Mouse (Mus musculus) small intestine, adult 2 months (tissue): ENCODE measurements around the gene Stk26. TPM values are rescaled to one million over a fixed set of nuclear protein-coding genes. Genes with fewer than 3 reads are reported as not detected.

ENCODE experiments used
- H3K27ac ChIP-seq: fragments of 200-500 bp; 2 replicates; pipeline ENCODE4 v1.5.1; 2012; ENCODE audit warnings: low read depth, low read length, control low read depth, inconsistent platforms; ENCODE audit not compliant: insufficient read depth
- H3K27me3 ChIP-seq: fragments of 200-500 bp; 2 replicates; pipeline ENCODE4 v1.6.1; 2012; ENCODE audit warnings: mild to moderate bottlenecking, moderate library complexity, low read length, inconsistent platforms; ENCODE audit not compliant: control insufficient read depth, insufficient read depth
- H3K36me3 ChIP-seq: fragments of 200-500 bp; 2 replicates; pipeline ENCODE4 v1.6.1; 2012; ENCODE audit warnings: mild to moderate bottlenecking, low read length, control low read depth, inconsistent platforms; ENCODE audit not compliant: control insufficient read depth, insufficient read depth
- H3K4me1 ChIP-seq: fragments of 200-500 bp; 2 replicates; pipeline ENCODE4 v1.6.1; 2012; ENCODE audit warnings: low read length, inconsistent platforms, mixed read lengths; ENCODE audit not compliant: control insufficient read depth, insufficient read depth, insufficient read length
- H3K4me3 ChIP-seq: fragments of 200-500 bp; 2 replicates; pipeline ENCODE4 v1.5.1; 2012; ENCODE audit warnings: low read depth, mild to moderate bottlenecking, control low read depth, inconsistent platforms, low read length, moderate library complexity
- CTCF ChIP-seq: fragments of 200-500 bp; IDR thresholded peaks from 2 replicates; pipeline ENCODE4 v1.5.1; 2012; ENCODE audit warnings: low read depth, mild to moderate bottlenecking, control low read depth, inconsistent platforms, low read length, moderate library complexity, mixed read lengths; ENCODE audit not compliant: insufficient replicate concordance, insufficient read length; ENCODE audit errors: extremely low read depth
- POLR2A ChIP-seq: fragments of 200-500 bp; IDR thresholded peaks from 2 replicates; pipeline ENCODE4 v1.6.1; 2012; ENCODE audit warnings: low read depth, mild to moderate bottlenecking, control low read depth, inconsistent platforms, low read length, moderate library complexity
- WGBS: fragments of 180-500 bp; shearing (Covaris S2); methylation state at CpG from one replicate; pipeline ENCODE4 v1.1.7; 2018; 5-methylcytosine and 5-hydroxymethylcytosine counted together
- polyA plus RNA-seq: library from polyadenylated mRNA; depleted of rRNA; stranded (reverse); fragments of >200 nt; gene quantifications from 2 replicates; pipeline ENCODE4 v1.2.3, GENCODE M21; 2012; rRNA removed

Stk26 gene
- polyA plus RNA-seq: 0.77 and 1.1 TPM in 2 replicates

DNA sequence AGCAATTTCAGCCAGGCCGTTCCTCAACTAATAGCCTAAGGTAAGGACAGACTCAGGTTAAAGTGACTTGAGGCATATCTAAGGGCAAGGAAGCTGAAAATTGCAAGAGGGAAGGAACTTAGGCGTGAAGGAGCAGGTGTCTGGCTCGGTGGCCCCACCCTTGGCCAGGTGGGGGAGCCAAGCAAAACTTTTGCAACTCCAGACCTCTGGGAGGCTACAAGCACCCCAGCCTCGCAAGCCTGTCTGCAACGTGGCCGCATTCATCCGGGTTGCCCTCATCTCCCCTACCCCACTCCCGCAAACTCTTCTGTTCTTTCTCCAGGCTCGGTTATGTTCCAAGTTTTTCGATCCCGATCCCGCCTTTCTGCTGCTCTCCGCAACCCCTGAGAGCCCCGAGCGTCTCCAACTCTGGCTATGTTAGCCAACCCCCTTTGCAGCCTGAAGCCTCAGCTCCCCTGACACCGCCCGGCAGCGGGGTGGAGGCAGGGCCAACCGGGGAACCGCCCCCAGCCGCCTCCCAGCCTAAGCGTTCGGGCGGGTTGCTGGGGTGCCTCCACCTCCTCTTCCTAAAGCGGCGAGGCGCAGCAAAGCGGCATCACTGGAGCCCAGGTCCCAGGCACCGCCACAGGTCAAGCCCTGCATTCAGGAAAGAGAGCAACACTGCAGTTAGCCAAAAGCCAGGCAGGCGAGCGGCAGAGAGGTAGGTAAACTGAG, at the start of gene Stk26:
Stk26 (plus strand) TSS at position 201 of the 714 bp plus-strand sequence.
- Histone ChIP-seq H3K4me1 (no peaks in the 10 kb centered on the region; the same call in 1 of the 2 replicates), H3K27ac (no peak within 1 kb of the TSS), H3K4me3 (peak within 1 kb of the TSS; percentile 75), H3K27me3 (no peaks in the 10 kb centered on the region), H3K36me3 (no peaks in the 10 kb centered on the region)
- TF ChIP-seq POLR2A: no peak
- TF ChIP-seq CTCF: no peak
- WGBS: 16% methylated on average over 31 of the region's 31 CpGs

DNA sequence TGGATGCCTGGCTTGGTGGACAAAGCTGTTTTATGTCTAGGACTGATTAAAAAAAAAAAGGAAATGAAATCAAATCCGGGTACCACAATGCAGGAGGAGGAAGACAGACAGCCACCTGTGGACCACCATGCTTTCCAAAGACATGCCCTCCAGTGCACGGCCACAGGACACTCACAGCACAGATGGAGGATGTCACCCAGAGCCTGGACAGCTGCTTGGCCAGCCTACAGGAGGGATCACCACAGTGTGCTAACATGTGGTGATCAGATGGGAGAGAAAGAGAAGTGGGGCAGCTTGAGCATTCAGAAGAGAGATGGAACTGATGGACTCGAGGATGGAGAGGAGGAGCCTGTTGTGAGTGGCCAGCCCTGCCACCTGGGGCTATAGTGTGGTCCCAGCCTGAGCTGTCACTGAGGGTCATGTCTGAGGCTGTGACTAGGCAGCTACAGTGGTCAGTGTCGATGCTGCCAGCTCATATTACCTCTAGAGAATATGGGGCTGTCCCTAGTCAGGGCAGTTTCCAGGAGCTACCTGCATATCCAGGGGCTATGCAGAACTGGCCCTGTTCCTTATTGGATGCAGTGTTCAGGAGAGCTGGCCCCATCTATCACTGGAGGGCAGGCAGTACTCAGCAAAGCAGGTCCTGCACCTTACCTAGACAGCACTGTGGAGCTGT, 47.7 kb upstream of the Stk26 start:
- Histone ChIP-seq H3K27ac (no peak overlapping the region), H3K27me3 (no peaks in the 10 kb centered on the region), H3K36me3 (no peaks in the 10 kb centered on the region), H3K4me3 (no peak overlapping the region), H3K4me1 (no peaks in the 10 kb centered on the region)
- TF ChIP-seq POLR2A (no peak), CTCF (no peak)
- 47% methylated on average over 4 of the region's 4 CpGs for WGBS

DNA sequence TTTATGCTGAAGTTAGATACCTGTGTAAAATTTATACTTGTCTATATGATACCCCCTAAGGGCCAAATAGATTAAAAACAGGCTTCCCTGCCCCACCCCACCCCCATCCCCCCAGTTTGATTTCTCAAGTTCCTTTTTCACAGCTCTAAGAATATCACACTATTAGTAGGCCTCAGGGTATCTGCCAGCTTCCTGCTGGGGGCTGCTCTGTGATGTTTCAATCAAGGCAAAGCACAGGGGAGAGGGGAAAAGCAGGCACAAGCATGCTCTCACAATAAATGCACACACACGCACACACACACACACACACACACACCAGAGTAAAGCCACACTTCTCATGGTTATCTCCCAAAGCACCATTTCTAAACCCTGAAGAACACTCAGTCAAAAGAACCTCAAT, 43.0 kb upstream of the Stk26 start:
- WGBS: 78% methylated on average over 1 of the region's 1 CpGs
- no peak overlapping the region for H3K27ac ChIP-seq
- TF ChIP-seq CTCF (no peak), POLR2A (no peak)

DNA sequence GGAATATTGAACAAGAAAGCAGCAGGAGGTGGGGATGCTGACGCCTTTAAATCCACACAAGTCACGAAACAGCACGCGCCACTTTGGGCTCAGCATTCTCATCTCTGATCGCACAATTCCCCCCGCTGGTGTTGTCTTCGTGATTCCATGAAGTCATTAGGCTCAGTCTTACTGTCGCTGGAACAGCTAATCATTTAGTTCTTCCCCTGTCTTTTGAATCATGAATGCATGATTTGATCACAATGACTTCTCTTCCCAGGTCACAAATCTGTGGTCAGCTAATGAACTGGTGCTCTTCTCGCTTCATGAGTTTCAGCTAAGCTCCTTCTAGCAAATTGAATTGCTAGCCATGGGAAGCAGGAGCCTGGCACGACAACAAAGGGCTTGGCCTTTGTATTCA, 42.3 kb upstream of the Stk26 start:
- TF ChIP-seq POLR2A (no peak), CTCF (no peak)
- no peak overlapping the region for H3K27ac ChIP-seq
- WGBS: 90% methylated on average over 10 of the region's 10 CpGs

More for the DNA sequence above, 43.0 kb upstream of the Stk26 start:
- Histone ChIP-seq H3K4me3 (no peak overlapping the region), H3K27me3 (no peaks in the 10 kb centered on the region), H3K4me1 (no peaks in the 10 kb centered on the region), H3K36me3 (no peaks in the 10 kb centered on the region)

DNA sequence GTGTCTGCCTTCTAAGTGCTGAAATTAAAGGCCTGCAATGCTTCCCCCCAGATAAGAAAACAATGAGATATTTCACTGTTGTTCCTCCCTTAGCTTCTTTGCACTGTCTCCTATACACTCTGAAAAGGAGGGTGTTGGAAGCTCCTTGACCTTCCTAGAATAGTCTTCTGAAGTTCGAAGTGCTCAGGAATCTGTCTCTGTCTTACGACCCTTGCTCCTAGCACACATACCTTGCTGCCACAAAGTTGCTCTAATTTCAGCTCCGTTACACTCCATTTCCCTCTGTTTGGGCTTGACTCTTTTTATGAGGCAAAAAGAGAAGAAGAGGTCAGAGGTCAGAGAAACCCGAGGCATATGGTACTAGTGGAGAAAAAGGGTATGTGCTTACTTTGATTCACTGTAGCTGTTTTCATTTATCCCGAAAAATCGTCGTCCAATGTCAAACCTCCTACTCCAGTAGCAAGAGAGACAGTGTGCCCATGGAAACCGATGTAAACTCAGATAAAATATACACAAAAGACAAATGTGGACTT, 41.1 kb upstream of the Stk26 start:
- Histone ChIP-seq H3K4me3 (no peak overlapping the region), H3K36me3 (no peaks in the 10 kb centered on the region), H3K27ac (no peak overlapping the region), H3K27me3 (no peaks in the 10 kb centered on the region), H3K4me1 (no peaks in the 10 kb centered on the region)
- TF ChIP-seq POLR2A (no peak), CTCF (no peak)
- 57% methylated on average over 8 of the region's 8 CpGs for WGBS

More for the DNA sequence above, 42.3 kb upstream of the Stk26 start:
- no peak overlapping the region for H3K4me3 ChIP-seq
- no peaks in the 10 kb centered on the region for H3K4me1 ChIP-seq
- H3K27me3 ChIP-seq: no peaks in the 10 kb centered on the region
- no peaks in the 10 kb centered on the region for H3K36me3 ChIP-seq

DNA sequence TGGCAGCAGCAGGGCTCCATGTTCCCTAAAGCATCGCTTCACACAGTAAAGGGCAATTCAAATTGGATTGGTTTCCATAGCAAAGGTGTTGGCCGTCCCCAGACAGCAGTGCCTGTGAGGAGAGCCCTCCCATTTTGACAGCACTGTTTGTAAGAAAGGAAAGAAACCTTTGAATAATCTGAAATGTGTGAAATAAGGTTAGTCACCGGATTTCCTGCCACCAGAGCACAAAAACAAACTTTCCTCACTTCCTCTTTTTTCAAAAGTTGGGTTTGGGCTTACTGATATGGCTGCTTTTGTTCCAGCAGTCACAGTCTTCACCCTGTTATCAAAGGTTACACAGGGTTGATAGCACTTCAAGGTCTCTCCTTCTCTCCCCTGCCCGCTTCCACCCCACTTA, 35.2 kb upstream of the Stk26 start:
- Histone ChIP-seq H3K27me3 (no peaks in the 10 kb centered on the region), H3K4me3 (no peak overlapping the region), H3K36me3 (no peaks in the 10 kb centered on the region), H3K27ac (no peak overlapping the region), H3K4me1 (no peaks in the 10 kb centered on the region)
- no peak for TF ChIP-seq CTCF
- no peak for TF ChIP-seq POLR2A
- 38% methylated on average over 4 of the region's 4 CpGs for WGBS

DNA sequence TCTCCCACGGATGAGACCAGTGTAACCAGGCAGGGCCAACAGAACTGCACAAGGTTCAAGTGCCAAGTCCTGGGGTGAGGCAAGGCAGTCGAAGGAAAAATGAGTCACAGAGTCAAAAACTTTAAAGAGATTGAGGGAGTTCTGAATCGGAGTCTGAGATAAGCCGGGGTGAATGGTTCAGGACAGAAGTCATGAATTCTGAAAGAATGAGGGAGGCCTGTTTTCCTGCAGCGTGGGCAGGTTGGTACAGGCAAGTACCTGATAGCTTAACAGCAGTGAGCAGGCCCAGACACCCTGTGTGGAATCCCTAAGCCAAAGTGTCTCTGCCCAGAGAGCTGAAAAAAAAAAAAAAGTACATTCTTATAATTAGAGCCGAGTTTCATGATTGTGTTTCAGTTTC, 17.0 kb upstream of the Stk26 start:
- WGBS: 40% methylated on average over 6 of the region's 6 CpGs
- TF ChIP-seq POLR2A (no peak), CTCF (no peak)
- Histone ChIP-seq H3K27ac (no peak overlapping the region), H3K27me3 (no peaks in the 10 kb centered on the region), H3K4me3 (no peak overlapping the region), H3K4me1 (no peaks in the 10 kb centered on the region), H3K36me3 (no peaks in the 10 kb centered on the region)
